Mouse (Mus musculus): ENCODE measurements at regions not wholly inside any gene's neighbourhood (a gene's known extent, or its start where the extent isn't known, plus 50 kb on each side); places are given as distances from the start of the nearest gene placed in this dataset.

DNA sequence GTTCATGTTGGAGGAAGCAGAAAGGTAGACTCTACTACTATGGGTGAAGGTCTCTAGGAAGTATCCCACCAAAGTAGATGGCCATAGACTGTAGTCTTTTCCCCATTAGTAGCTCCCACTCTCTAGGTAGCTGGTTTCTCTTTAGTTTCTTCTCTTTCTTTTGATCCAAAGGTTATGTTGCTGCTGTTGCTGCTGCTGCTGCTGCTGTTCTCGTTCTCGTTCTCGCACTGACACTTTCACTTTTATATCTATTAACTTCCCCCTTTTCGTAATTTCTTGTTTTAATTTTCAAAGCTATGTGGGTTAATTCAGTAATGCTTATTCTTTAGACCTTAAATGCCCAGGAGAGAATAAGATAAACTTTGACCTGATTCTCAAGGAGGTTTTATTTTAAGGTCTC, 58.3 kb downstream of the Tmem100 start:
- no peak for ATAC-seq
- H3K36me3 ChIP-seq (ENCODE audit: control insufficient read depth, insufficient read depth, low read length), result no peaks in the 10 kb centered on the region
- no peaks in the 10 kb centered on the region for H3K9me3 ChIP-seq (ENCODE audit: control insufficient read depth, low read length)
- H3K9ac ChIP-seq (ENCODE audit: low read depth, low read length), result no peak overlapping the region
- no peak overlapping the region for H3K27ac ChIP-seq (ENCODE audit: low read depth, low read length)
- WGBS, result 93% methylated on average over 4 of the region's 4 CpGs
- no peak overlapping the region for H3K4me2 ChIP-seq (ENCODE audit: low read length)
- no peaks in the 10 kb centered on the region for H3K27me3 ChIP-seq (replicated peaks; ENCODE audit: control insufficient read depth, insufficient read depth, low read length)
- no peak overlapping the region for H3K4me3 ChIP-seq (ENCODE audit: low read length)
- no peaks in the 10 kb centered on the region for H3K4me1 ChIP-seq (ENCODE audit: control insufficient read depth, insufficient read depth, low read depth, low read length)

DNA sequence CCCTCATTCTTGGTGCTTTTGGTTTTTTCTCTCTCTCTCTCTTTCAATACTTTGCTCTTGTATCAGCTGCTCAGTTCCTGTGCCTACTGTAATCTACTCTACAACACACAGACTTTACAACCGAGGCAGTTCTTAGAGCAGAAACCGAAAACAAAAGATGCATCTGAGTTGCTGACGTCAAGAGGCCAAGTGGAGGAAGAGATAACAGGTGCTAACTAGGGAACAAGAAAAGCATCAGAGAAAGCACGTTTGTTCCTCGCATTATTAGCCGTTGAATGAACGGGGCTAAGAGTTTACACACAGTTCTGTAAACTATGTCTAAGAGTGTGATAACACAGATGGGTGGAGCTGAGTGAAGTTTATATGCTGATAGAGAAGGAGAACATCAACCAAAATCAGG, 63.9 kb downstream of the Tmem100 start:
- ATAC-seq, result no peak
- no peak overlapping the region for H3K4me2 ChIP-seq (ENCODE audit: low read length)
- H3K27me3 ChIP-seq (replicated peaks; ENCODE audit: control insufficient read depth, insufficient read depth, low read length), result no peaks in the 10 kb centered on the region
- H3K4me3 ChIP-seq (ENCODE audit: low read length), result no peak overlapping the region
- WGBS, result 82% methylated on average over 7 of the region's 7 CpGs
- no peak overlapping the region for H3K9ac ChIP-seq (ENCODE audit: low read depth, low read length)
- H3K27ac ChIP-seq (ENCODE audit: low read depth, low read length), result no peak overlapping the region
- no peaks in the 10 kb centered on the region for H3K9me3 ChIP-seq (ENCODE audit: control insufficient read depth, low read length)
- no peaks in the 10 kb centered on the region for H3K36me3 ChIP-seq (ENCODE audit: control insufficient read depth, insufficient read depth, low read length)
- H3K4me1 ChIP-seq (ENCODE audit: control insufficient read depth, insufficient read depth, low read depth, low read length), result no peaks in the 10 kb centered on the region

DNA sequence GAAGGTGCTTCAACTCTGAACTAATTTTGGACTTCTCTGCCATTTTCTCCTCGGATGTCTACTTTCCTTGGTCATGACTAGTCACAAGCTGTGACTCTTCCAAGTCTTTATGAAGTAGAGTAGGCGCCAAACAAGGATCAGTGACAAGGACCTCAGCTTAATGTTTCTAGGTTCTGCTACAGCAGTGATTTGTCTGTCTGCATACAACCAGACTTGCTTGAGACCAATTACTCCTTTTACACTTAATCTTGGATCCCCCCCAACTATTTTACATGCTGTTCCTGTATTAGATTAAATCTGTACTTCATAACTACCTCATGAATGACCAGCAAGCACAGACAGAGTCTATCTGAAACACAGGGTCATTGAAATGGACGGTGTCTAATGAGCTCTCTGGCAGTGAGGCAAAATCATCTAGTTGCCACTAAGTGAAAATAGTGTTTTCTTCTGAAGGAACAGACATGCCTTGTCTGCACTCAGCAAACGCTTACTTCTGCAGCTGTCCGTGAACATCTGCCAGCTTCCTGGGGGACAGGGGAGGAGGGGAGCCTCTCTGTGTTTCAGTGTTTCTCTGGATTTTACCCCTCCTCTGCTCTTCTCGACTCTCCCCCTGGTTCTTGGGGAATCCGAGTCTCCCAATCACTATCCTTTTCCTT, 64.7 kb downstream of the Tmem100 start:
- ATAC-seq, result peak; percentile 42; the same call in 1 of the 2 replicates
- H3K27me3 ChIP-seq (replicated peaks; ENCODE audit: control insufficient read depth, insufficient read depth, low read length), result no peaks in the 10 kb centered on the region
- H3K4me2 ChIP-seq (ENCODE audit: low read length), result no peak overlapping the region
- no peak overlapping the region for H3K9ac ChIP-seq (ENCODE audit: low read depth, low read length)
- H3K27ac ChIP-seq (ENCODE audit: low read depth, low read length), result no peak overlapping the region
- no peak overlapping the region for H3K4me3 ChIP-seq (ENCODE audit: low read length)
- no peaks in the 10 kb centered on the region for H3K9me3 ChIP-seq (ENCODE audit: control insufficient read depth, low read length)
- WGBS, result 75% methylated on average over 7 of the region's 7 CpGs
- no peaks in the 10 kb centered on the region for H3K4me1 ChIP-seq (ENCODE audit: control insufficient read depth, insufficient read depth, low read depth, low read length)
- H3K36me3 ChIP-seq (ENCODE audit: control insufficient read depth, insufficient read depth, low read length), result no peaks in the 10 kb centered on the region

DNA sequence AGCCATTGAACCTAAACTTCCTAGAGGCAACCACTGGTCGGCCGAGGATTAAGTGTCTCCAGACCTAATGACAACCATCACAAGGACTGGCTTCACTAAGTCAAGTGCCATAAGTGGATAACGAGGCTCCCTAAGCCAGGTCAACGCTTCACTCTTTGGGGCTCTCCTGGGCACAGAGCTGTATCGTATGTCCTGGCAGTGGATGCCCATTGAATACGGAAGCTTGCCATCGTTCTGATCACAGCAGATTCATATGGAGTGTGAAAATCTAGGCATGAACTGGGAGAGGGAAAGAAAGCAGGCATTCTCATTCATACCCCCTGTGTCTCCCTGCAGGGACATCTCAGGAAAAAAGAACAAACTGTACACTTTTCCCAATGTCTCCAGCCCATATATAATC, 68.3 kb downstream of the Tmem100 start:
- no peak overlapping the region for H3K27ac ChIP-seq (ENCODE audit: low read depth, low read length)
- H3K36me3 ChIP-seq (ENCODE audit: control insufficient read depth, insufficient read depth, low read length), result no peaks in the 10 kb centered on the region
- no peak for ATAC-seq
- no peaks in the 10 kb centered on the region for H3K4me1 ChIP-seq (ENCODE audit: control insufficient read depth, insufficient read depth, low read depth, low read length)
- 79% methylated on average over 7 of the region's 7 CpGs for WGBS
- no peak overlapping the region for H3K4me2 ChIP-seq (ENCODE audit: low read length)
- no peak overlapping the region for H3K4me3 ChIP-seq (ENCODE audit: low read length)
- H3K9ac ChIP-seq (ENCODE audit: low read depth, low read length), result no peak overlapping the region
- H3K9me3 ChIP-seq (ENCODE audit: control insufficient read depth, low read length), result no peaks in the 10 kb centered on the region
- no peaks in the 10 kb centered on the region for H3K27me3 ChIP-seq (replicated peaks; ENCODE audit: control insufficient read depth, insufficient read depth, low read length)

DNA sequence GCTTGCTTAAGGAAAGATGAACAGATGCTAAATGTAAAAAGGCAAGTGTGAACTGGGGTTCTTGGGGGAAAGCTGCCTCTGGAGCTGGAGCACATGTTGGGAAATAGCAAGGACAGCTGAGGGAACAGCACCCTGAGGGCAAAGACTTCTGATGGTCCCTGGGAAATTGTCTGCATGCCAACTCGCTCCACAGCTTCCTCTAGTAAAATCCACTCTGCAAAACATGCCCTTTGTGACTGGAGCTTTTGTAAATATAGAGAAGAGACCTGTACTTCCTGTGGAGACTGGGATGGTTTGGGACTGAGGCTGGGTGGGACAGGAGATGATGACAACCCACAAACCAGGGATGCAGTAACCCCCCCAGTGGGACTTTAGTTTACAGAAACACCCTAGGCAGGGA, 69.0 kb downstream of the Tmem100 start:
- no peak for ATAC-seq
- Histone ChIP-seq H3K4me1 (ENCODE audit: control insufficient read depth, insufficient read depth, low read depth, low read length) (no peaks in the 10 kb centered on the region), H3K4me2 (ENCODE audit: low read length) (no peak overlapping the region), H3K27ac (ENCODE audit: low read depth, low read length) (no peak overlapping the region), H3K27me3 (replicated peaks; ENCODE audit: control insufficient read depth, insufficient read depth, low read length) (no peaks in the 10 kb centered on the region), H3K4me3 (ENCODE audit: low read length) (no peak overlapping the region), H3K9ac (ENCODE audit: low read depth, low read length) (no peak overlapping the region), H3K36me3 (ENCODE audit: control insufficient read depth, insufficient read depth, low read length) (no peaks in the 10 kb centered on the region), H3K9me3 (ENCODE audit: control insufficient read depth, low read length) (no peaks in the 10 kb centered on the region)
- 67% methylated on average over 1 of the region's 1 CpGs for WGBS

DNA sequence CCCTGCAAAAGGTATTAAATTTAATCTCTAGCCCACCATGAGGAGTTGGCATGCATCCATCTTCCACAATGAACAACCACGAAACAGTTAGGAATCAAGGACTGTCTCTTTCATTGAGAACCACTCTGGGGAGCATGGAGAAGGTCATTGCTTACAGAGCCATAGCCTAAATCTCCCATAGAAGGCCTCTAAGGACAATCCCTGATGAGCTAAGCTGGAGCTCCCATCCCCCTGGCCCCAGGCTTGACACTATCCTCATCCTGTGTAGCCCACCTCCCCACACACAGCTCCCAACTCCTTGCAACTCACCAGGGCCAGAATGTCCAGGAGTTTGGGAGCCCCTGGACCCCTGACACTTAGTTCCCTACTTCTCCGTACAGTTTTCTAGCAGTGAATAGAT, 70.0 kb downstream of the Tmem100 start:
- no peak overlapping the region for H3K27ac ChIP-seq (ENCODE audit: low read depth, low read length)
- ATAC-seq, result no peak

DNA sequence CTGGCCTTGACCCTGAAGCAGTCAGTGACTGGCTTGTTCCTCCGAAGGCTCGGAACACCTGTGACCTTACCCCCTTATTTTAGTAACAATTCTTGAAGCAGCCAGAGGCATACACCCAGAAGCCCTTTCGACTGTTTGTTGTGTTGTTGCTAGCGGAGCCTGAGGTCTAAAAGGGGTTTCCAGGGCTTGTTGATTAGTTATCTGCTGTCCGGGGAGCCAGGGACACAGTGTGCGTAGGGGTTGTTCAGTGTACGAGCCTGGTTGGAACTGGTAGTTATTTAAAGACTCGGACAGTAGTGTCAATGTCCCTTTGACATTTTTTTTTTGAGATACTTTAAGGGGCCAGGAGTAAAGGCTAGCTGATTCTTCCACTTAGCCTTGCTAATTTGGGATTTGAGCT, 71.1 kb downstream of the Tmem100 start:
- 90% methylated on average over 8 of the region's 8 CpGs for WGBS

More for the DNA sequence above, 70.0 kb downstream of the Tmem100 start:
- H3K36me3 ChIP-seq (ENCODE audit: control insufficient read depth, insufficient read depth, low read length), result no peaks in the 10 kb centered on the region
- no peaks in the 10 kb centered on the region for H3K4me1 ChIP-seq (ENCODE audit: control insufficient read depth, insufficient read depth, low read depth, low read length)
- no peaks in the 10 kb centered on the region for H3K9me3 ChIP-seq (ENCODE audit: control insufficient read depth, low read length)
- H3K9ac ChIP-seq (ENCODE audit: low read depth, low read length), result no peak overlapping the region
- no peaks in the 10 kb centered on the region for H3K27me3 ChIP-seq (replicated peaks; ENCODE audit: control insufficient read depth, insufficient read depth, low read length)
- H3K4me3 ChIP-seq (ENCODE audit: low read length), result no peak overlapping the region
- WGBS, result 80% methylated on average over 2 of the region's 2 CpGs
- no peak overlapping the region for H3K4me2 ChIP-seq (ENCODE audit: low read length)

DNA sequence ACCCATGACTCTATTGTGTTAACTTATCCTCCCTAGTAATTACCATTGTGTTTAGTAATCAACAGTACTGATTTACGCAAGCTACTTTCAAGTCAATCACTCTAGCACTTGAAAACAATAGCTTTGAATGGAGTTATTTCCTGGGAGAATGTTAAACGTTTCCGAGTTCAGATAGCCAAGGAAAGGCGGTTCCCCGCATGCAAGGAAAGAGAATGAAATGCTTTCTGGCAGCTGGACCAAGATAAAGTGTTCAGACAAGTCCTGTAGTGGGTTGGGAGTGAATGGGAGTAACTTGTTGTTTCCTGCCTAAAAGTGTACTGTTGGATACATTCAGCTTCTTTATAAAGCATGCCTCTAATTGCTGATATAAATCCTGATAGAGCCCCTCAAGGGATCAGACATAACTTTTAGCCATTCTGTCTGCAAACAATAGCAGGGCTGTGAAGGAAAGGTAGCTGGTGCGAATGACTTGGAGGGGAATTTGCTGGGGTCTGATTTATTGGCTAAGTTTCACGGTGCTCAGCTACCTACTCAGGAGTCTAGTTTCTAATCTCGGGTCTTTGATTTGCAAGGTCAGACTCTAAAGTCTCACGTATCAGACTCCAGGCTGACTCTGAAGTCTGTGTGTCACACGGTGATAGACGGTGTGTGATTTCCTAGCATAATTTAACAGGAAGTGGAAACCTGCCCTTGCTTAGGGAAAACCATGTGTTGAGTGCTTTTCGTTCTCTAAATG, 76.1 kb downstream of the Tmem100 start:
- no peaks in the 10 kb centered on the region for H3K27me3 ChIP-seq (replicated peaks; ENCODE audit: control insufficient read depth, insufficient read depth, low read length)
- H3K27ac ChIP-seq (ENCODE audit: low read depth, low read length), result no peak overlapping the region
- H3K4me3 ChIP-seq (ENCODE audit: low read length), result no peak overlapping the region
- no peaks in the 10 kb centered on the region; the same call in 1 of the 2 replicates for H3K4me1 ChIP-seq (ENCODE audit: control insufficient read depth, insufficient read depth, low read depth, low read length)
- no peaks in the 10 kb centered on the region for H3K36me3 ChIP-seq (ENCODE audit: control insufficient read depth, insufficient read depth, low read length)
- WGBS, result 66% methylated on average over 12 of the region's 12 CpGs
- H3K4me2 ChIP-seq (ENCODE audit: low read length), result no peak overlapping the region
- no peak for ATAC-seq
- H3K9ac ChIP-seq (ENCODE audit: low read depth, low read length), result no peak overlapping the region
- H3K9me3 ChIP-seq (ENCODE audit: control insufficient read depth, low read length), result no peaks in the 10 kb centered on the region

More for the DNA sequence above, 71.1 kb downstream of the Tmem100 start:
- Histone ChIP-seq H3K27me3 (replicated peaks; ENCODE audit: control insufficient read depth, insufficient read depth, low read length) (no peaks in the 10 kb centered on the region), H3K4me1 (ENCODE audit: control insufficient read depth, insufficient read depth, low read depth, low read length) (no peaks in the 10 kb centered on the region), H3K9me3 (ENCODE audit: control insufficient read depth, low read length) (no peaks in the 10 kb centered on the region), H3K27ac (ENCODE audit: low read depth, low read length) (no peak overlapping the region), H3K36me3 (ENCODE audit: control insufficient read depth, insufficient read depth, low read length) (no peaks in the 10 kb centered on the region), H3K9ac (ENCODE audit: low read depth, low read length) (no peak overlapping the region), H3K4me3 (ENCODE audit: low read length) (no peak overlapping the region), H3K4me2 (ENCODE audit: low read length) (no peak overlapping the region)
- no peak for ATAC-seq

DNA sequence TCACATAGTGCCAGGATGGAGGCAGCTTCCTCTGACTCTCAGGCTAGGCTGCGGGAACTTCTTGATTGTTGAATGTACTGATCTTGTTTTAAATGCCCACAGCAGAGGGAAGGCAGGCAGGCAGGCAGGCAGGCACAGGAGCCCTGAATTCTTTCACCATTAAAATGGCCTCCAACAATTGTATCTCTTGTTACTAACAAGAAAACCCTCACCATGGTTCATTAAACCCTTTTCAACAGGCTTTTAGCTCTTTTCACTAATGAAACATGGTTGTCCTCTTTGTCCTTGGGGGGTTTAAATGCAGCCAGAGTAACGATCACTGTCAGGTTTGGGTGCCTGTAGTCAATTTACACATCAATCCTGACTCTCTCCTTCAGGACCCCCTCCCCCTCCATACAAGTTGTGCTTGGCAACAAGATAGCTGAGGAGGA, 77.8 kb upstream of the Gm45716 start:
- Histone ChIP-seq H3K4me3 (ENCODE audit: low read length) (no peak overlapping the region), H3K4me1 (ENCODE audit: control insufficient read depth, insufficient read depth, low read depth, low read length) (no peaks in the 10 kb centered on the region; the same call in 1 of the 2 replicates), H3K36me3 (ENCODE audit: control insufficient read depth, insufficient read depth, low read length) (no peaks in the 10 kb centered on the region), H3K27ac (ENCODE audit: low read depth, low read length) (no peak overlapping the region; the same call in 1 of the 2 replicates), H3K9me3 (ENCODE audit: control insufficient read depth, low read length) (no peaks in the 10 kb centered on the region), H3K4me2 (ENCODE audit: low read length) (no peak overlapping the region), H3K9ac (ENCODE audit: low read depth, low read length) (no peak overlapping the region), H3K27me3 (replicated peaks; ENCODE audit: control insufficient read depth, insufficient read depth, low read length) (no peaks in the 10 kb centered on the region)
- 10% methylated on average over 2 of the region's 2 CpGs for whole genome bisulfite sequencing
- peak; percentile 40; the same call in 1 of the 2 replicates for ATAC-seq
